Mouse (Mus musculus): ENCODE measurements at regions not wholly inside any gene's neighbourhood (a gene's known extent, or its start where the extent isn't known, plus 50 kb on each side); places are given as distances from the start of the nearest gene placed in this dataset.

- WGBS: 84% methylated on average over 7 of the region's 7 CpGs
- ATAC-seq (ENCODE audit: low read depth): no peak
- Histone ChIP-seq H3K4me2 (ENCODE audit: low read depth, low read length) (no peak overlapping the region), H3K27me3 (ENCODE audit: control insufficient read depth, insufficient read depth, low read depth, low read length) (no peaks in the 10 kb centered on the region), H3K4me3 (ENCODE audit: low read length) (no peak overlapping the region), H3K4me1 (replicated peaks; ENCODE audit: control insufficient read depth, insufficient read depth, low read length) (no peaks in the 10 kb centered on the region), H3K36me3 (ENCODE audit: control insufficient read depth, insufficient read depth, low read length) (no peaks in the 10 kb centered on the region), H3K27ac (ENCODE audit: low read length) (no peak overlapping the region), H3K9me3 (ENCODE audit: control insufficient read depth, low read length) (no peaks in the 10 kb centered on the region), H3K9ac (ENCODE audit: low read length) (no peak overlapping the region)
Observed at GRCm38 (mm10) chr2:103888023-103888422, 69.8 kb upstream of the Lmo2 start.

DNA sequence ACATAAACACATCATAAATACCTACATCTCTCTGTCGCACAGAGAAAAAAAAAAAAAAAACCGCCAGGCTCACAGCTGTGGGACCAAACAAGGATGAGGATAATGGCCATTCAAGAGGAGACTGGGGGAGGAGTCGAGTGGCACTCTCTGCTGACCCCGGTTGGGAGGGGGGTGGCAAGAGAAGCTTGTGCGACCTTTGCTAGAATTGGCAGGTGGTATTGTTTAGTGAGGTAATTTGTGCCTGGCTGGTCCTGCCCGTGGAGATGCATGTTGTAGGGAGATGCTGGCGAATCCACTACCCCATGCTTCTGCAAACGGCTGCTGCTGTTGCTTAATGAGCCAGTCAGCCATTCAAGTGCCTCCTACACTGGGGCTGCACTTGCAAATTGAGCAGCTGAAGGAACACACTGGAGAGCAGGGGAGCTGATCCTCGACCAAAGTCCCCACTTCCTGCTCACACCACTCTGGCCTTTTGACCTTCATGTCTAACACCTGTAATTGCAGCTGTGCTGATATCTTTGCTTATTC lies 66.5 kb upstream of the Lmo2 start:
- no peak overlapping the region for H3K4me3 ChIP-seq (ENCODE audit: low read length)
- no peaks in the 10 kb centered on the region for H3K4me1 ChIP-seq (replicated peaks; ENCODE audit: control insufficient read depth, insufficient read depth, low read length)
- no peak overlapping the region for H3K4me2 ChIP-seq (ENCODE audit: low read depth, low read length)
- WGBS: 8% methylated on average over 9 of the region's 9 CpGs
- no peak overlapping the region for H3K27ac ChIP-seq (ENCODE audit: low read length)
- no peaks in the 10 kb centered on the region for H3K9me3 ChIP-seq (ENCODE audit: control insufficient read depth, low read length)
- H3K9ac ChIP-seq (ENCODE audit: low read length): no peak overlapping the region
- H3K27me3 ChIP-seq (ENCODE audit: control insufficient read depth, insufficient read depth, low read depth, low read length): no peaks in the 10 kb centered on the region
- no peaks in the 10 kb centered on the region for H3K36me3 ChIP-seq (ENCODE audit: control insufficient read depth, insufficient read depth, low read length)
- ATAC-seq (ENCODE audit: low read depth): no peak

DNA sequence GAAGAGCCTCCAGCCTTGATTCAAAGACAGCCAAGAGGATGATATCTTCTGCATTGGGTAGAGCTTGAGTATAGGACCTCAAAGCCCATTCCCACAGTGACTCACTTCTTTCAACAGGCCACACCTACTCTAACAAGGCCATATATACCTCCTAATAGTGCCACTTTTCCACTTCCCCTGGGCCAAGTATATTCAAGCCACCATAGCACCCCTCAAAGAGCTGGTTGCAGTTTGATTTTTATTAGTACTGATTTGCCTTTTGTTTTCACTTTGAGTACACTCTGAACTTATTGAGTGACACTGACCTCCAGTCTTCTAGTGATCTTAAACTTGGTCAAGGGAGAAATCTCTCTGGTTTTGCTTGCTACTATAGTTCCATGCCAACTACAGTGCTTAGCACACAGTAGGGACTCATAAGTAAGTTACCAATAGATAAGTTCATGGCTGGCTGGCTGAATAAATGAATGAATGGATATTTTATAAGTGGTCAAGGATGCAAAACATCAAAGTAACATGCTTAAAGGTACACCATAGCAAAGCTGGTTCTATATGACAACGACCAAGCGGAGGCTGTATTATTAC lies 64.5 kb upstream of the Lmo2 start:
- no peak overlapping the region for H3K9ac ChIP-seq (ENCODE audit: low read length)
- H3K27ac ChIP-seq (ENCODE audit: low read length): no peak overlapping the region
- no peaks in the 10 kb centered on the region for H3K36me3 ChIP-seq (ENCODE audit: control insufficient read depth, insufficient read depth, low read length)
- H3K9me3 ChIP-seq (ENCODE audit: control insufficient read depth, low read length): no peaks in the 10 kb centered on the region
- no peaks in the 10 kb centered on the region for H3K4me1 ChIP-seq (replicated peaks; ENCODE audit: control insufficient read depth, insufficient read depth, low read length)
- WGBS: 88% methylated on average over 2 of the region's 2 CpGs
- ATAC-seq (ENCODE audit: low read depth): no peak
- no peak overlapping the region for H3K4me3 ChIP-seq (ENCODE audit: low read length)
- no peak overlapping the region for H3K4me2 ChIP-seq (ENCODE audit: low read depth, low read length)
- H3K27me3 ChIP-seq (ENCODE audit: control insufficient read depth, insufficient read depth, low read depth, low read length): no peaks in the 10 kb centered on the region

DNA sequence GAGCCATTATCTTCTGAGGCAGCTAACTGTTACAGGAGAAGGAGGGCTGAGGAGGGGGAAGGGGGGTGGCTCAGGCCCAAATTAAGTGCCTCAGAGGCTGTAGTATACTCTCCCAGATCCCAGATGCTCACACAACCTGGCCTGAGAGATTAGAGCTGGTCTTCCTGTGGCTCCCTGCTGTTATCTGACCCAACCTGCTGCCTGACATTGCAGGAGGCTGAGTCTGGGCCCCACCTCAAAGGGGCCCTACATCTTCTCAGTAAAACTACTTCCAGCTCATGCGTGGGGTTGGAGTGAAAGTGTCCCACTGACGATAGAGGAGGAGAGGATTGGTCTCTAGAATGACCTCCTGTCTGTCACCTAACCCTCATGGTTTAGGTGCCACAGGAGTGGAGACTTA lies 64.0 kb upstream of the Lmo2 start:
- no peak overlapping the region for H3K27ac ChIP-seq (ENCODE audit: low read length)
- ATAC-seq (ENCODE audit: low read depth): no peak
- no peak overlapping the region for H3K4me2 ChIP-seq (ENCODE audit: low read depth, low read length)
- no peaks in the 10 kb centered on the region for H3K4me1 ChIP-seq (replicated peaks; ENCODE audit: control insufficient read depth, insufficient read depth, low read length)
- H3K27me3 ChIP-seq (ENCODE audit: control insufficient read depth, insufficient read depth, low read depth, low read length): no peaks in the 10 kb centered on the region
- H3K4me3 ChIP-seq (ENCODE audit: low read length): no peak overlapping the region
- H3K9me3 ChIP-seq (ENCODE audit: control insufficient read depth, low read length): no peaks in the 10 kb centered on the region
- no peak overlapping the region for H3K9ac ChIP-seq (ENCODE audit: low read length)
- no peaks in the 10 kb centered on the region for H3K36me3 ChIP-seq (ENCODE audit: control insufficient read depth, insufficient read depth, low read length)
- 33% methylated on average over 2 of the region's 2 CpGs for WGBS

GRCm38 (mm10) chr2:103894981-103895676 lies 62.7 kb upstream of the Lmo2 start:
- no peak for ATAC-seq (ENCODE audit: low read depth)
- H3K9ac ChIP-seq (ENCODE audit: low read length): no peak overlapping the region
- H3K9me3 ChIP-seq (ENCODE audit: control insufficient read depth, low read length): no peaks in the 10 kb centered on the region
- no peak overlapping the region for H3K4me3 ChIP-seq (ENCODE audit: low read length)
- no peaks in the 10 kb centered on the region for H3K27me3 ChIP-seq (ENCODE audit: control insufficient read depth, insufficient read depth, low read depth, low read length)
- no peaks in the 10 kb centered on the region for H3K36me3 ChIP-seq (ENCODE audit: control insufficient read depth, insufficient read depth, low read length)
- no peak overlapping the region for H3K27ac ChIP-seq (ENCODE audit: low read length)
- no peak overlapping the region for H3K4me2 ChIP-seq (ENCODE audit: low read depth, low read length)
- H3K4me1 ChIP-seq (replicated peaks; ENCODE audit: control insufficient read depth, insufficient read depth, low read length): no peaks in the 10 kb centered on the region
- 60% methylated on average over 12 of the region's 12 CpGs for WGBS

GRCm38 (mm10) chr2:103896160-103896559 lies 61.6 kb upstream of the Lmo2 start:
- H3K9ac ChIP-seq (ENCODE audit: low read length): no peak overlapping the region
- H3K27ac ChIP-seq (ENCODE audit: low read length): no peak overlapping the region
- WGBS: 34% methylated on average over 5 of the region's 5 CpGs
- H3K4me2 ChIP-seq (ENCODE audit: low read depth, low read length): no peak overlapping the region
- peaks cover 4% of the 10 kb centered on the region; the same call in 1 of the 2 replicates for H3K4me1 ChIP-seq (replicated peaks; ENCODE audit: control insufficient read depth, insufficient read depth, low read length)
- no peak for ATAC-seq (ENCODE audit: low read depth)
- H3K27me3 ChIP-seq (ENCODE audit: control insufficient read depth, insufficient read depth, low read depth, low read length): no peaks in the 10 kb centered on the region
- no peaks in the 10 kb centered on the region for H3K9me3 ChIP-seq (ENCODE audit: control insufficient read depth, low read length)
- H3K4me3 ChIP-seq (ENCODE audit: low read length): no peak overlapping the region
- no peaks in the 10 kb centered on the region for H3K36me3 ChIP-seq (ENCODE audit: control insufficient read depth, insufficient read depth, low read length)

GRCm38 (mm10) chr2:103896814-103897213 lies 61.0 kb upstream of the Lmo2 start:
- H3K9me3 ChIP-seq (ENCODE audit: control insufficient read depth, low read length): no peaks in the 10 kb centered on the region
- WGBS: 31% methylated on average over 3 of the region's 3 CpGs
- H3K9ac ChIP-seq (ENCODE audit: low read length): no peak overlapping the region
- H3K27me3 ChIP-seq (ENCODE audit: control insufficient read depth, insufficient read depth, low read depth, low read length): no peaks in the 10 kb centered on the region
- no peak for ATAC-seq (ENCODE audit: low read depth)
- no peak overlapping the region for H3K27ac ChIP-seq (ENCODE audit: low read length)
- H3K4me1 ChIP-seq (replicated peaks; ENCODE audit: control insufficient read depth, insufficient read depth, low read length): peaks cover 11% of the 10 kb centered on the region; the same call in 1 of the 2 replicates
- H3K36me3 ChIP-seq (ENCODE audit: control insufficient read depth, insufficient read depth, low read length): no peaks in the 10 kb centered on the region
- no peak overlapping the region for H3K4me2 ChIP-seq (ENCODE audit: low read depth, low read length)
- H3K4me3 ChIP-seq (ENCODE audit: low read length): no peak overlapping the region

- no peak overlapping the region for H3K4me3 ChIP-seq (ENCODE audit: low read length)
- H3K4me2 ChIP-seq (ENCODE audit: low read depth, low read length): no peak overlapping the region
- H3K9me3 ChIP-seq (ENCODE audit: control insufficient read depth, low read length): no peaks in the 10 kb centered on the region
- H3K27ac ChIP-seq (ENCODE audit: low read length): no peak overlapping the region
- H3K27me3 ChIP-seq (ENCODE audit: control insufficient read depth, insufficient read depth, low read depth, low read length): no peaks in the 10 kb centered on the region
- H3K36me3 ChIP-seq (ENCODE audit: control insufficient read depth, insufficient read depth, low read length): no peaks in the 10 kb centered on the region
- 73% methylated on average over 6 of the region's 6 CpGs for WGBS
- peaks cover 14% of the 10 kb centered on the region for H3K4me1 ChIP-seq (replicated peaks; ENCODE audit: control insufficient read depth, insufficient read depth, low read length)
- no peak overlapping the region for H3K9ac ChIP-seq (ENCODE audit: low read length)
- no peak for ATAC-seq (ENCODE audit: low read depth)
Observed at GRCm38 (mm10) chr2:103899713-103900112, 58.1 kb upstream of the Lmo2 start.

- H3K9me3 ChIP-seq (ENCODE audit: control insufficient read depth, low read length): no peaks in the 10 kb centered on the region
- 32% methylated on average over 5 of the region's 5 CpGs for WGBS
- no peak overlapping the region for H3K27ac ChIP-seq (ENCODE audit: low read length)
- no peak overlapping the region for H3K4me2 ChIP-seq (ENCODE audit: low read depth, low read length)
- no peak for ATAC-seq (ENCODE audit: low read depth)
- no peak overlapping the region for H3K9ac ChIP-seq (ENCODE audit: low read length)
- H3K27me3 ChIP-seq (ENCODE audit: control insufficient read depth, insufficient read depth, low read depth, low read length): no peaks in the 10 kb centered on the region
- peaks cover 14% of the 10 kb centered on the region for H3K4me1 ChIP-seq (replicated peaks; ENCODE audit: control insufficient read depth, insufficient read depth, low read length)
- H3K4me3 ChIP-seq (ENCODE audit: low read length): no peak overlapping the region
- no peaks in the 10 kb centered on the region for H3K36me3 ChIP-seq (ENCODE audit: control insufficient read depth, insufficient read depth, low read length)
Observed at GRCm38 (mm10) chr2:103900384-103900783, 57.4 kb upstream of the Lmo2 start.

All from lung, embryonic 16.5 days (tissue).